Mouse (Mus musculus): ENCODE results near the gene Ranbp9.

GRCm38 (mm10) chr13:43525363-43526134 is 44.5 kb upstream of the Ranbp9 start:
- no peak for TF ChIP-seq USF1 (IDR thresholded peaks at IDR 0.05; ENCODE audit: low read depth)
- no peak for TF ChIP-seq CTCF (IDR thresholded peaks at IDR 0.05; ENCODE audit: control insufficient read depth, insufficient read depth, insufficient read length)
- no peak for TF ChIP-seq MYOD1 (IDR thresholded peaks at IDR 0.05; ENCODE audit: control insufficient read depth, insufficient read length, low read depth)
- TF ChIP-seq MAX (IDR thresholded peaks at IDR 0.05) = no peak
- no peak for TF ChIP-seq MYOG (IDR thresholded peaks at IDR 0.05; ENCODE audit: control insufficient read depth, extremely low read depth, insufficient read length)
- no peak for TF ChIP-seq CEBPB (IDR thresholded peaks at IDR 0.05; ENCODE audit: low read depth)

All from C2C12 (cell line).